Mouse (Mus musculus) MEL (cell line): ENCODE results near the gene Baiap3. TPM values are rescaled to one million over a fixed set of nuclear protein-coding genes. Genes with fewer than 3 reads are reported as not detected.

Source experiments
- DNase-seq: peaks from one replicate; pipeline ENCODE4 v3.0.0; 2011; ENCODE audit warnings: low read depth, low spot score
- H3K27ac ChIP-seq: 2 replicates; pipeline ENCODE4 v1.5.1; 2012; ENCODE audit warnings: low read depth, mild to moderate bottlenecking, control low read depth, low read length, moderate library complexity; ENCODE audit not compliant: control insufficient read depth
- H3K27me3 ChIP-seq, 2 experiments: fragments of 150-350 bp in 1 of 2; sonication (generic) in 1 of 2; 2 replicates each; pipeline ENCODE4 v1.6.1; 2012; ENCODE audit warnings: low read length in 2 of 2, mild to moderate bottlenecking in 2 of 2, improper control_type of control experiment in 1 of 2, moderate library complexity in 1 of 2; ENCODE audit not compliant: insufficient read depth in 2 of 2, control insufficient read depth in 1 of 2
- H3K36me3 ChIP-seq, 2 experiments: 2 replicates each; pipeline ENCODE4 v1.6.1; 2012 to 2014; ENCODE audit warnings: low read length in 2 of 2, improper control_type of control experiment in 1 of 2, inconsistent platforms in 1 of 2, mild to moderate bottlenecking in 1 of 2; ENCODE audit not compliant: insufficient read depth in 2 of 2, control insufficient read depth in 1 of 2
- H3K4me1 ChIP-seq, 2 experiments: fragments of 150-350 bp in 1 of 2; sonication (generic) in 1 of 2; 2 replicates each; pipeline ENCODE4 v1.6.1; 2012; ENCODE audit warnings: low read length in 2 of 2, improper control_type of control experiment in 1 of 2, mild to moderate bottlenecking in 1 of 2; ENCODE audit not compliant: insufficient read depth in 2 of 2, control insufficient read depth in 1 of 2
- H3K4me3 ChIP-seq, 2 experiments: fragments of 150-350 bp in 1 of 2; sonication (generic) in 1 of 2; 2 replicates each; pipeline ENCODE4 v1.5.1; 2012; ENCODE audit warnings: low read depth in 2 of 2, low read length in 2 of 2, mild to moderate bottlenecking in 2 of 2, moderate library complexity in 2 of 2, control low read depth in 1 of 2, improper control_type of control experiment in 1 of 2; ENCODE audit not compliant: control insufficient read depth in 1 of 2, insufficient read depth in 1 of 2
- H3K79me2 ChIP-seq: 2 replicates; pipeline ENCODE4 v1.6.1; 2012; ENCODE audit warnings: mild to moderate bottlenecking, low read length, moderate library complexity; ENCODE audit not compliant: control insufficient read depth, poor library complexity, insufficient read depth
- H3K9ac ChIP-seq: 2 replicates; pipeline ENCODE4 v1.6.1; 2012; ENCODE audit warnings: low read depth, mild to moderate bottlenecking, control low read depth, low read length, moderate library complexity; ENCODE audit not compliant: control insufficient read depth, poor library complexity, severe bottlenecking
- H3K9me3 ChIP-seq: fragments of 150-350 bp; sonication (generic); replicated peaks from 2 replicates; pipeline ENCODE4 v1.6.1; 2012; ENCODE audit warnings: mild to moderate bottlenecking, low read length, improper control_type of control experiment, moderate library complexity; ENCODE audit not compliant: insufficient read depth
- BHLHE40 ChIP-seq: IDR thresholded peaks from 2 replicates; pipeline ENCODE4 v1.6.1; 2012; ENCODE audit warnings: low read depth, mild to moderate bottlenecking, inconsistent platforms, low read length, improper control_type of control experiment, borderline replicate concordance
- ELF1 ChIP-seq: IDR thresholded peaks from 2 replicates; pipeline ENCODE4 v1.6.1; 2014; ENCODE audit warnings: low read depth, mild to moderate bottlenecking, inconsistent platforms, low read length, improper control_type of control experiment, moderate library complexity
- EP300 ChIP-seq, 2 experiments: IDR thresholded peaks; 2 replicates each; pipeline ENCODE4 v1.6.1; 2011; ENCODE audit warnings: improper control_type of control experiment in 2 of 2, low read length in 2 of 2, low read depth in 1 of 2, mild to moderate bottlenecking in 1 of 2
- GABPA ChIP-seq: IDR thresholded peaks from 2 replicates; pipeline ENCODE4 v1.6.1; 2012; ENCODE audit warnings: low read depth, mild to moderate bottlenecking, inconsistent platforms, low read length, improper control_type of control experiment, moderate library complexity
- HCFC1 ChIP-seq: IDR thresholded peaks from 2 replicates; pipeline ENCODE4 v1.6.1; 2012; ENCODE audit warnings: low read depth, mild to moderate bottlenecking, inconsistent platforms, low read length, improper control_type of control experiment, moderate library complexity
- KAT2A ChIP-seq: conservative IDR thresholded peaks from 2 replicates; pipeline ENCODE4 v1.6.1; 2012; ENCODE audit warnings: low read depth, low read length, improper control_type of control experiment, inconsistent platforms
- MAX ChIP-seq: IDR thresholded peaks from 2 replicates; pipeline ENCODE4 v1.6.1; 2011; ENCODE audit warnings: low read length, improper control_type of control experiment
- MAZ ChIP-seq: IDR thresholded peaks from 2 replicates; pipeline ENCODE4 v1.6.1; 2012; ENCODE audit warnings: low read depth, mild to moderate bottlenecking, inconsistent platforms, low read length, improper control_type of control experiment
- MEF2A ChIP-seq: IDR thresholded peaks from 2 replicates; pipeline ENCODE4 v1.6.1; 2014; ENCODE audit warnings: low read depth, mild to moderate bottlenecking, inconsistent platforms, low read length, improper control_type of control experiment; ENCODE audit not compliant: poor library complexity, insufficient replicate concordance, severe bottlenecking; ENCODE audit errors: extremely low read depth
- MXI1 ChIP-seq: IDR thresholded peaks from 2 replicates; pipeline ENCODE4 v1.6.1; 2011; ENCODE audit warnings: mild to moderate bottlenecking, low read depth, low read length, improper control_type of control experiment
- MYC ChIP-seq: IDR thresholded peaks from 2 replicates; pipeline ENCODE4 v1.6.1; 2011; ENCODE audit warnings: low read depth, mild to moderate bottlenecking, low read length, improper control_type of control experiment, moderate library complexity
- NELFE ChIP-seq: IDR thresholded peaks from 2 replicates; pipeline ENCODE4 v1.6.1; 2011; ENCODE audit warnings: low read depth, low read length, improper control_type of control experiment
- NRF1 ChIP-seq: IDR thresholded peaks from 2 replicates; pipeline ENCODE4 v1.6.1; 2014; ENCODE audit warnings: low read depth, mild to moderate bottlenecking, inconsistent platforms, low read length, improper control_type of control experiment, moderate library complexity; ENCODE audit not compliant: poor library complexity, insufficient read depth, severe bottlenecking
- POLR2A ChIP-seq, 2 experiments: IDR thresholded peaks; 2 replicates each; pipeline ENCODE4 v1.6.1; 2011 to 2012; ENCODE audit warnings: low read length in 2 of 2, mild to moderate bottlenecking in 2 of 2, control low read depth in 1 of 2, improper control_type of control experiment in 1 of 2, low read depth in 1 of 2, moderate library complexity in 1 of 2; ENCODE audit not compliant: control insufficient read depth in 1 of 2, insufficient read depth in 1 of 2, poor library complexity in 1 of 2
- POLR2AphosphoS2 ChIP-seq: IDR thresholded peaks from 2 replicates; pipeline ENCODE4 v1.6.1; 2011; ENCODE audit warnings: low read length, improper control_type of control experiment
- SIN3A ChIP-seq: IDR thresholded peaks from 2 replicates; pipeline ENCODE4 v1.6.1; 2012; ENCODE audit warnings: low read length, improper control_type of control experiment, inconsistent platforms
- TAL1 ChIP-seq: IDR thresholded peaks from 2 replicates; pipeline ENCODE4 v1.6.1; 2012; ENCODE audit warnings: mild to moderate bottlenecking, inconsistent platforms, low read length, moderate library complexity, mixed read lengths
- TBP ChIP-seq: IDR thresholded peaks from 2 replicates; pipeline ENCODE4 v1.8.0; 2011; ENCODE audit warnings: low read depth, low read length, improper control_type of control experiment
- TCF12 ChIP-seq: IDR thresholded peaks from 2 replicates; pipeline ENCODE4 v1.6.1; 2014; ENCODE audit warnings: low read depth, mild to moderate bottlenecking, inconsistent platforms, low read length, improper control_type of control experiment, moderate library complexity
- UBTF ChIP-seq: IDR thresholded peaks from 2 replicates; pipeline ENCODE4 v1.6.1; 2012; ENCODE audit warnings: low read depth, mild to moderate bottlenecking, inconsistent platforms, low read length, improper control_type of control experiment, moderate library complexity, borderline replicate concordance; ENCODE audit not compliant: insufficient read depth
- USF1 ChIP-seq: IDR thresholded peaks from 2 replicates; pipeline ENCODE4 v1.6.1; 2014; ENCODE audit warnings: low read depth, mild to moderate bottlenecking, inconsistent platforms, low read length, improper control_type of control experiment, moderate library complexity
- USF2 ChIP-seq, 2 experiments: IDR thresholded peaks; 2 replicates each; pipeline ENCODE4 v1.6.1; 2011 to 2012; ENCODE audit warnings: improper control_type of control experiment in 2 of 2, low read length in 2 of 2, borderline replicate concordance in 1 of 2, inconsistent platforms in 1 of 2, low read depth in 1 of 2, mild to moderate bottlenecking in 1 of 2; ENCODE audit not compliant: insufficient read depth in 1 of 2
- ZKSCAN1 ChIP-seq: IDR thresholded peaks from 2 replicates; pipeline ENCODE4 v1.6.1; 2012; ENCODE audit warnings: low read depth, mild to moderate bottlenecking, inconsistent platforms, low read length, improper control_type of control experiment, moderate library complexity
- ZMIZ1 ChIP-seq: IDR thresholded peaks from 2 replicates; pipeline ENCODE4 v1.6.1; 2012; ENCODE audit warnings: low read depth, mild to moderate bottlenecking, inconsistent platforms, low read length, improper control_type of control experiment, moderate library complexity
- polyA plus RNA-seq, 2 experiments: library from polyadenylated mRNA; stranded (reverse) in 1 of 2; unstranded in 1 of 2; fragments of >175 nt in 1 of 2; fragments of >200 nt in 1 of 2; gene quantifications; 2 replicates each; pipeline versions ENCODE4 v1.2.1 to v1.2.4; 2012; ENCODE audit warnings: low replicate concordance in 2 of 2, low read depth in 1 of 2; ENCODE audit not compliant: insufficient read length in 2 of 2, insufficient read depth in 1 of 2, missing spikeins in 1 of 2
- total RNA-seq: library from RNA; depleted of rRNA; stranded (reverse); fragments of 300-350 nt; gene quantifications from 2 replicates; pipeline ENCODE4 v1.2.3, GENCODE M21; 2012

Gene Baiap3
- total and polyA plus RNA-seq, 3 experiments = 0.08 to 0.14 TPM; not detected in 1

GRCm38 (mm10) chr17:25239695-25240636 is 16.2 kb downstream of the Baiap3 start, which contains the start of the genes Gnptg and Tsr3:
Gene Gnptg (minus strand): TSS chr17:25240124.
Gene Tsr3 (plus strand): TSS chr17:25240170.
- Histone ChIP-seq H3K4me3 (peak within 1 kb of the TSS; percentile 80 to 94), H3K4me1 (peaks cover 0 to 4% of the 10 kb centered on the region in 2 experiments; a peak in 1 of 4 replicates), H3K36me3 (peaks cover 0 to 11% of the 10 kb centered on the region in 2 experiments; a peak in 2 of 4 replicates), H3K27me3 (no peaks in the 10 kb centered on the region), H3K9me3 (no peaks in the 10 kb centered on the region), H3K27ac (peak within 1 kb of the TSS; percentile 69), H3K79me2 (peaks cover 18% of the 10 kb centered on the region), H3K9ac (peak within 1 kb of the TSS; percentile 92)
- peak; percentile 77; the same call in 1 of the 2 replicates for TF ChIP-seq MAZ
- peak; percentile 59; the same call in 1 of the 2 replicates for TF ChIP-seq ZMIZ1
- TF ChIP-seq NELFE = peak; percentile 88
- TF ChIP-seq POLR2A (IDR thresholded peaks at IDR 0.05; ENCODE audit: control insufficient read depth in 1 of 2, insufficient read depth in 1 of 2, low read depth in 1 of 2, low read length in 2 of 2, poor library complexity in 1 of 2) = peak; percentile 64 to 85
- TF ChIP-seq ELF1 = peak; percentile 85
- TF ChIP-seq MAX = peak; percentile 89
- TF ChIP-seq KAT2A = peak; percentile 49; the same call in 1 of the 2 replicates
- no peak for TF ChIP-seq GABPA
- TF ChIP-seq TBP = 0 out of 2 replicates have a peak, but pooled peaks have one; percentile 48
- no peak for TF ChIP-seq MEF2A
- TF ChIP-seq POLR2AphosphoS2 = peak; percentile 73
- TF ChIP-seq HCFC1 = peak; percentile 83
- TF ChIP-seq BHLHE40 = peak; percentile 89
- peak; percentile 95 for TF ChIP-seq USF1
- TF ChIP-seq EP300 (IDR thresholded peaks at IDR 0.05; ENCODE audit: low read depth in 1 of 2, low read length in 2 of 2) = no peak
- peak; percentile 95 for TF ChIP-seq MXI1
- peak; percentile 44; the same call in 1 of the 2 replicates for TF ChIP-seq TCF12
- TF ChIP-seq MYC = 0 out of 2 replicates have a peak, but pooled peaks have one; percentile 56
- no peak for TF ChIP-seq ZKSCAN1
- TF ChIP-seq NRF1 = peak; percentile 78
- TF ChIP-seq USF2 (IDR thresholded peaks at IDR 0.05; ENCODE audit: borderline replicate concordance in 1 of 2, insufficient read depth in 1 of 2, low read depth in 1 of 2, low read length in 2 of 2) = peak in 1 of 2 experiments; percentile 76; a peak in 3 of 4 replicates
- TF ChIP-seq UBTF = no peak
- peak; percentile 100 for TF ChIP-seq SIN3A
- TF ChIP-seq TAL1 = no peak
- DNase-seq = peak; percentile 94
